ENCODE assay signal across 16 mouse cellular contexts in the genomic region with DNA sequence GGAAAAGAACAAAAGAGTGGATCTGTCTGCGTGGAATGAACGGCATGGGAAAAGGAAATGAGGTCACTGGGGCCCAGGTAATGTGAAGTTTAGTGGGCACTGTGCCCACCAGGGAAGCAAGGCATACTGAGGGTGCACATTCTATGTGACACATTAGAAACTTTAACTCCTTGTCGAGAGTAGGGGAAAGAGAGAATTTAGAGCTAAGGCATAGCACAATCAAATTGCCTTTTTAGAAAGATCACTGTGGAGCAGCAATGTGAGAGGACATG.
"Had no signal": no experiment of that assay in that cellular context is flagged by ENCODE, and none has a peak within 500 bp of the region (broad histone marks: within the 10 kb centered on the region; RNA-seq: fewer than 3 reads in every experiment).

No protein-coding gene starts in this region.

- H3K36me3 ChIP-seq: lung, embryonic 15.5 days; midbrain, embryonic 13.5 days; neural tube, embryonic 12.5 days; stomach, embryonic 15.5 days had no signal

- H3K9me3 ChIP-seq: lung, embryonic 15.5 days; megakaryocyte, embryonic 14.5 days; midbrain, embryonic 13.5 days; neural tube, embryonic 12.5 days; stomach, embryonic 15.5 days had no signal

- ATAC-seq: lung, postnatal 0 days had no signal

- H3K4me3 ChIP-seq: lung, embryonic 15.5 days; megakaryocyte, embryonic 14.5 days; midbrain, embryonic 13.5 days; neural tube, embryonic 12.5 days; stomach, embryonic 15.5 days had no signal

- H3K4me2 ChIP-seq: lung, embryonic 15.5 days; midbrain, embryonic 11.5 days; midbrain, embryonic 13.5 days; neural tube, embryonic 12.5 days; stomach, embryonic 15.5 days had no signal

- H3K9ac ChIP-seq: lung, embryonic 15.5 days; midbrain, embryonic 13.5 days; neural tube, embryonic 12.5 days; stomach, embryonic 15.5 days had no signal

- H3K4me1 ChIP-seq: neural tube, embryonic 12.5 days; stomach, embryonic 15.5 days had no signal

- DNase-seq: lung, adult 2 months; lung, postnatal 14 days; lung, postnatal 36 days; right cerebral cortex, postnatal 14 days; thymus, adult 2 months; thymus, postnatal 25 days; thymus, postnatal 4 days had no signal

- H3K27ac ChIP-seq: lung, embryonic 15.5 days; macrophage; midbrain, embryonic 13.5 days; neural tube, embryonic 12.5 days; stomach, embryonic 15.5 days; stomach, postnatal 0 days had no signal

- H3K27me3 ChIP-seq: lung, embryonic 15.5 days; megakaryocyte, embryonic 14.5 days; midbrain, embryonic 13.5 days; neural tube, embryonic 12.5 days; stomach, embryonic 15.5 days had no signal
